Mouse (Mus musculus): ENCODE results near the gene Sfpq.

Sfpq gene

GRCm38 (mm10) chr4:127027228-127028190, 6.4 kb downstream of the Sfpq start:
- peak; percentile 77 for DNase-seq (ENCODE audit: low read depth, low spot score)

GRCm38 (mm10) chr4:127037158-127037557, 16.0 kb downstream of the Sfpq start:
- no peak for DNase-seq (ENCODE audit: low read depth, low spot score)

DNA sequence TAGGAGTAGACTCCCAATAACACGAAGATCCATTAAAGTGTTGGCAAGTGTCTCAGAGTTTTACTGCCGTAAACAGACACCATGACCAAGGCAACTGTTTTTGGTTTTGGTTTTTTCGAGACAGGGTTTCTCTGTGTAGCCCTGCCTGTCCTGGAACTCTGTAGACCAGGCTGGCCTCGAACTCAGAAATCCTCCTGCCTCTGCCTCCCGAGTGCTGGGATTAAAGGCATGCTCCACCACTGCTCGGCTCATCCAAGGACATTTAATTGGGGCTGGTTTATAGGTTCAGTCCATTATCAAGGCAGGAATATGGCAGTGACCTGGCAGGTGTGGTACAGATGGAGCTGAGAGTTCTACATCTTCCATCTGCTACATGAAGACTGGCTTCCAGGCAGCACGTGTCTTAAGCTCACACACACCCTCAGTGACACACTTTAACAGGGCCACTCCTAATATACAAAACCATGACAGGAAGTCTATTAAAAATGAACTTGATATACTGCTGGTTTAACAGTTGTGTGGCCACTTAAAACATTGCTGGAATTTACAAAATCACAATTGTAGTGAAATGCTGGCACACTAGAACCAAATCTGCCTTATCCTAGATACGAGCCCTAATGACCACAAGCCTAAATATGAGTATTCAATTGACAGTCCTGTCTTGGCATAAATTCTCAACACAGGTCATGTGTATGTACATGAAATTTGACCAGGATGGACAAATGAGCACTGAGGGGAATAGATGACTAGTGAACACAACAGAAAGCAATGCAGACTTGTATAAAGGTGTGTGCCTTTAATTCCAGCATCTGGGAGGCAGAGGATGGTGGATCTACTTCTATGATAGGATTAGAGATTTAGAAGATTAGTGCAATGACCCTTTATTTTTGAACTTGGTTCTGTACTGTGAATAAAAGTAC, 17.0 kb downstream of the Sfpq start:
- DNase-seq (ENCODE audit: low read depth, low spot score): no peak

DNA sequence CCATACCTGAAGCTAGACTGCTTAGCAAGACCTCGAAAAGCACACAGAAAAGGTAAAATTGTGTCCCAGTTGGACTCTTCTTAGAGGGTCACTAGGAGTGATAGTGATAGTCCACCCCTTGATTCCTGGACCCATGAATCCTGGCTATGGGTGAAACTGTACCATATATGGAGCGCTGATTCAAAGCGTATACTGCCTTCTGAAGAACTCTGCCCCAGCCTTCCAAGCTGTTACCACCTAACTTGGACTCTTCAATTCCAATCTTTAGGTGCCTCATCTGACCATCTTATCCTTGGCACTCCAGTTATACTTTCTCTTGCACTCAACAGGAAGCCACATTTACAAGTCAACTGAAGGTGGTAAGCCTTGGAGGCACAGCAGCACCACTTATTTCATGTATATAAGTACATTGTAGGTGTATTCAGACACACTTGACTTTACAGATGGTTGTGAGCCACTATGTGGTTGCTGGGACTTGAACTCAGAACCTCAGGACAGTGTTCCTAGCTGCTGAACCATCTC, 17.8 kb downstream of the Sfpq start:
- DNase-seq (ENCODE audit: low read depth, low spot score): no peak

GRCm38 (mm10) chr4:127039871-127040483, 18.9 kb downstream of the Sfpq start:
- no peak for DNase-seq (ENCODE audit: low read depth, low spot score)

DNA sequence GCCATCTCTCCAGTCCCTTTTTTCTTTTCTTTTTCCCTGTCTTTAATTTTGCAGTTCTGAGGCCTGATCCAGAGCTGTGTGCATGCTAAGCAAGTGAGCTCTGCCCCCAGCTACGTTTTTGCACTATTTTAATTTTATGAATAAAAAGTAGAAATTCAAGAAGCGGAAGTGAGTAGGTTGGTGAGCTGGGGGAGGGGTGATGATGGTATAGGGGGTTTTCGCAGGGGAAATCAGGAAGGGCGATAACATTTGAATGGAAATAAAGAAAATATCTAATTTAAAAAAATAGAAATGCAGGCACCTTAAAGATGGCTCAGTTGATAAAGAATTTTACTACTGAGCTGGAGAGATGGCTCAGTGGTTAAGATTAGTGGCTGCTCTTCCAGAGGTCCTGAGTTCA, 22.4 kb downstream of the Sfpq start:
- DNase-seq (ENCODE audit: low read depth, low spot score): peak; percentile 47

- no peak for DNase-seq (ENCODE audit: low read depth, low spot score)
These were observed 30.0 kb downstream of the Sfpq start for GRCm38 (mm10) chr4:127051121-127051520.

DNA sequence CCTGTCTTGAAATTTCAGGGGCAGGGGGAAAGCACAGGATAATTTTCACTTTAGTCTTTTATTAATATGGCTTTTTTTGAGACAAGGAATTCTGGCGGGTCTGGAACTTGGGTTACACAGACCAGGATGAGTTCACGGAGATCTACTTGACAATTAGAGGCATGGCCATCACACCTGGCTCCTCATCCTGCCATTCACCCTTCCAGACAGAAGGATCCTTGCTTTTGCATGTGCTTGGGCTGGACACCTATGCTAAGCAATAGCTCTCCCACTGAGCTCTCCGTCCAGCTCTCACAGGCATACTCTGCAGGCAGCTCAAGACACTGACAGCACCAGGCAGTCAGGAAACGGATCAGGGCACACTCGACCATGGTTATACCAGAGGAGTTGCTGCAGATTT, 31.9 kb downstream of the Sfpq start:
- DNase-seq (ENCODE audit: low read depth, low spot score): no peak

DNA sequence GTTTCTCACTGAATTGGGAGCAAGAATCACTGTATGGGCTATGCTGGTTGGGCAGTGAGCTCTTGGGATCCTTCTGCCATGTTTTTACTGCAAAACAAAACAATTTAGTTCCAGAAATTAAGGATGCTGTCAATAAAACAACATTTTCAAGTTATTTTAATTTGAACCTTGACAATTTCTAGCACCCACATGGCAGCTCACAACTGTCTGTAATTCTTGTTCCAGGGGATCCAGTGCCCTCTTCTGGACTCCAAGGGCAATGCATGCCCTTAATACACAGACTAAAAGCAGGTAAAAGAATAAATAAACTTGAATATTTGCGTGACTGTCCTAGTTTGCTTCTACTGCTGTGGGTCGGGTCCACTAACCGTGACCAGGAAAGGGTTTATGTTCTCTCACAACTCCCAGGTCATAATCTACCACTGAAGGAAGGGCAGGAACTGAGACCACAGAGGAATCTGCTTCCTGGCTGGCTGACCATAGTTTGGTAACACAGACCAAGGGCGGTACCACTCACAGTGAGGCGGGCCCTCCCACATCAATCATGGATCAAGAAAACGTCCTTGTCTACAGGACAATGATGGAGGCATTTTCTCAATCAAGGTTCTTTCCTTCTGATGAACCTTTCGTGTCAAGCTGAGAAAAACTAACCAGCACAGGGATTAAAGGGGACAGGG, 33.5 kb downstream of the Sfpq start:
- DNase-seq (ENCODE audit: low read depth, low spot score): no peak

DNA sequence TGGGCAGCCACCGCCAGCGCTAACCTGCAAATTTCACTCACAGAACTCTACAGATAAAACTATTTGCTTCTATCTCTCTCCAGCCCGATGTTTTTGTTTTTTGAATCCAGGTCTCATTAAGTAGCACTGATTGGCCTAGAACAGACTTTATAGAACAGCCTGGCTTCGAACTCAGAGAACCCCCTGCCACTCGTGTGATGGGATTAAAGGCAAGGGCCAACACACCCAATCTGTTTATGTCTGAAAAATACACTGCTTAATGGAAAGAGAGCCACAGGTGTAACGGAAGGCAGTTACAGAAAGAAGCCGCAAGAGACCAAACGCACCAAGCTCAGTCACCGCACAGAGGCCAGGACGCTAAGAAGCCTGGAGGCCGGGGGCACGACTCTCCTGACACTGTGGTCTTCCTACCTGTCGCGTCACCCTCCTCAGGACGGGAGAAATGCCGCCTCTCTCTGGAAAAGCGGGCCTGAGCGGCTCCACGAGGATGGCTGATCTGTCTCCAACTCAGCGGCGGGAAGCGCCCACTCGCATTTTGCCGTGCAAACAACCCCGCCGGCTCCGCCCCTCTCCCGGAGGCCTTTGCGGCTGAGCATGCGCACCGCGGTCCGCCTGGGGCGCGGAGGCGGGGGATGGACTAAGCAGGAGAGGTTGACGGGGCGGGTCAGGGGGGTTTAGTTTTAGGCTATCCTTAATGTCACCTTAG, 39.6 kb downstream of the Sfpq start, which contains the start of gene Zmym1:
TSS of gene Zmym1 (minus strand) at position 568 of the 706 bp plus-strand sequence.
- peak; percentile 93 for DNase-seq (ENCODE audit: low read depth, low spot score)

DNA sequence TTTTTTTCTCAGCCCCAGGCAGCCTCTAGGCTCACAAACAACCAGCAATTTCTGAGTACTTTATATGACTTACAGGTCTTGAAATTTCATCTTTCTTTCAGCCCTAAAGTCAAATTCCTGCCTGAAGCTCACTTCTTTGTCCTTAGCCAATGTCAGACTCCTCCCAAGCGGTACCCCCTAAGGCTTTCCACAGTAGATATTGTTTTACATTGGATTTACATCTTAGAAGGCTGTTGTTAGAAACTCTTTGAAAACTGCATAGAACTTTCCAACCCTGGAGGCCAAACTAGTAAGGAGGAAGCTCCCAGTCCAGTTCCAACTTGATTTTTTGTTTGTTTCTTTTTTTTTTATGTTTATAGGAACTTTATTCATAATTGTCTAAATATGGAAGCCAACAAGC, 42.9 kb downstream of the Sfpq start:
- DNase-seq (ENCODE audit: low read depth, low spot score): no peak

GRCm38 (mm10) chr4:127074915-127075314, 53.8 kb downstream of the Sfpq start:
- DNase-seq (ENCODE audit: low read depth, low spot score): peak; percentile 45

- DNase-seq (ENCODE audit: low read depth, low spot score): peak; percentile 94
These were observed 55.9 kb downstream of the Sfpq start, which contains the start of gene Zmym6 for GRCm38 (mm10) chr4:127076875-127077548. Zmym6 (plus strand) TSS chr4:127077383.

GRCm38 (mm10) chr4:127080806-127081205, 59.7 kb downstream of the Sfpq start:
- DNase-seq (ENCODE audit: low read depth, low spot score): no peak

DNA sequence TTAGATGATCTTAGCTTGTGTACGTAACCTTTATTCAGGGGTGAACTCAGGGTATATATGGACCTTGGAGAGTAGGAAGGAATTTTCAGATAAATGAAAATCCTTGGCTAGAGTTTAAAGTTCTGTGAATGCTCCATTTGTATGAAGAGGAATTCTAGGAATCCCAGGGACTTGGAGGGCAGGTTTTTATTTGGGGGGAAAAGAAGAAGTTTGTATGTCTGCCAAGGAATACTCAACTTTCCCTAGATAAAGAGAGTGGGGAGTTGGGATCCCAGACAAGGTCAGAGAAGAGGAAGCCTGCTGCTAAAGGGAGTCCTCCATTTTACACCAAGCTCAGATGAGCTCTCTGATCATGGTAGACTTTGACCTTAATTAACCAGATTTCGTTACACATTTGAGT, 62.0 kb downstream of the Sfpq start:
- DNase-seq (ENCODE audit: low read depth, low spot score): no peak

DNA sequence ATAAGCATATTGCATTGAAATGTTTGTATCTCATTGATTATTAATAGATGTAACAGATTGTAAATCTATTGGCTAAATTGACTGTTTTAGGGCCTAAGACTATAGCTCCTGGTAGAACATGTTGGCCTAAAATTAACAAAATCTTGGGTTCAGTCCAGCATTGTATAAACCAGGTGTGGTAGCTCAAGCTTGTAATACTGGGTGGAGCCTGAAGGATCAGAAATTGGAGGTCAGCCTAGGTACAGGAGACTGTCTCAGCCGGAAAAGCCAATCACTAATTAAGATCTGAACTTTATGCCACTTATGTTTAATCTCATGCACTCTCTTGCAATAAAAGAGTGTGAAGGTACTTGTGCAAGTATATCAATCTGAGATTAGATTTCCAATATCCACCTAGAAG, 64.6 kb downstream of the Sfpq start:
- DNase-seq (ENCODE audit: low read depth, low spot score): no peak

All from A20 (cell line).